Mouse (Mus musculus) neural tube, embryonic 14.5 days (tissue): ENCODE data around the gene 1700086D15Rik. TPM values are rescaled to one million over a fixed set of nuclear protein-coding genes. Genes with fewer than 3 reads are reported as not detected.
A peak's percentile ranks its signal among the peaks of the same experiment; 100 is the strongest.

Experiments
- ATAC-seq: fragments of 200-750 bp; cut with Nextera tagmentation; 2 replicates; pipeline ENCODE4 v1.8.0; 2017; ENCODE audit warnings: low read depth, mild to moderate bottlenecking, moderate TSS enrichment, moderate library complexity
- H3K27ac ChIP-seq: fragments of 300-500 bp; sonication (generic); 2 replicates; pipeline ENCODE4 v1.5.1; 2014; ENCODE audit warnings: low read depth, mild to moderate bottlenecking, control low read depth, low read length, moderate library complexity, mixed read lengths
- H3K27me3 ChIP-seq: fragments of 300-500 bp; sonication (generic); 2 replicates; pipeline ENCODE4 v1.6.1; 2014; ENCODE audit warnings: low read length; ENCODE audit not compliant: control insufficient read depth, insufficient read depth
- H3K36me3 ChIP-seq: fragments of 300-500 bp; sonication (generic); 2 replicates; pipeline ENCODE4 v1.6.1; 2014; ENCODE audit warnings: low read length, mixed read lengths; ENCODE audit not compliant: control insufficient read depth, insufficient read depth
- H3K4me1 ChIP-seq: fragments of 300-500 bp; sonication (generic); 2 replicates; pipeline ENCODE4 v1.6.1; 2014; ENCODE audit warnings: low read length; ENCODE audit not compliant: control insufficient read depth, insufficient read depth
- H3K4me2 ChIP-seq: fragments of 300-500 bp; sonication (generic); 2 replicates; pipeline ENCODE4 v1.6.1; 2014; ENCODE audit warnings: mild to moderate bottlenecking, low read depth, low read length, control low read depth
- H3K4me3 ChIP-seq: fragments of 300-500 bp; sonication (generic); 2 replicates; pipeline ENCODE4 v1.5.1; 2014; ENCODE audit warnings: low read depth, low read length, control low read depth, mixed read lengths
- H3K9ac ChIP-seq: fragments of 300-500 bp; sonication (generic); replicated peaks from 2 replicates; pipeline ENCODE4 v1.6.1; 2014; ENCODE audit warnings: low read depth, mild to moderate bottlenecking, control low read depth, low read length, mixed read lengths
- H3K9me3 ChIP-seq: fragments of 300-500 bp; sonication (generic); 2 replicates; pipeline ENCODE4 v1.6.1; 2016; ENCODE audit warnings: low read length; ENCODE audit not compliant: control insufficient read depth
- WGBS: fragments of 180-500 bp; shearing (Covaris S2); extraction: QIAGEN DNeasy Blood & Tissue Kit; methylation state at CpG from one replicate; pipeline ENCODE4 v1.1.7; 2014; 5-methylcytosine and 5-hydroxymethylcytosine counted together
- polyA plus RNA-seq: library from polyadenylated mRNA; unstranded; fragments of >200 nt; fragmentation: Nextera tagmentation; extraction: Ambion mirVana; gene quantifications from 2 replicates; pipeline ENCODE4 v1.2.1, GENCODE M21; 2014

Gene 1700086D15Rik
- polyA plus RNA-seq, 1 experiment from 2014 or later: 0.94 TPM

GRCm38 (mm10) chr11:65185114-65185513, 25.4 kb upstream of the 1700086D15Rik start:
- no peak for ATAC-seq
- no peaks in the 10 kb centered on the region for H3K4me1 ChIP-seq
- no peaks in the 10 kb centered on the region for H3K36me3 ChIP-seq
- no peak overlapping the region for H3K9ac ChIP-seq
- 97% methylated on average over 1 of the region's 1 CpGs for WGBS
- H3K27me3 ChIP-seq: no peaks in the 10 kb centered on the region
- H3K27ac ChIP-seq: no peak overlapping the region
- no peaks in the 10 kb centered on the region for H3K9me3 ChIP-seq
- no peak overlapping the region for H3K4me2 ChIP-seq
- no peak overlapping the region for H3K4me3 ChIP-seq

GRCm38 (mm10) chr11:65170121-65170750, 10.5 kb upstream of the 1700086D15Rik start:
- Histone ChIP-seq H3K4me2 (no peak overlapping the region), H3K27ac (no peak overlapping the region), H3K27me3 (no peaks in the 10 kb centered on the region), H3K9ac (no peak overlapping the region), H3K4me3 (no peak overlapping the region), H3K36me3 (no peaks in the 10 kb centered on the region), H3K4me1 (no peaks in the 10 kb centered on the region), H3K9me3 (no peaks in the 10 kb centered on the region)
- 84% methylated on average over 4 of the region's 4 CpGs for WGBS
- no peak for ATAC-seq

GRCm38 (mm10) chr11:65162767-65163120, 3.1 kb upstream of the 1700086D15Rik start, which contains the start of gene Arhgap44:
Gene Arhgap44 (minus strand): TSS chr11:65162961.
- Histone ChIP-seq H3K9me3 (no peaks in the 10 kb centered on the region), H3K36me3 (no peaks in the 10 kb centered on the region), H3K4me3 (peak within 1 kb of the TSS; percentile 90), H3K9ac (peak within 1 kb of the TSS; percentile 89), H3K4me2 (peak within 1 kb of the TSS; percentile 85), H3K27ac (peak within 1 kb of the TSS; percentile 72; the same call in 1 of the 2 replicates), H3K27me3 (no peaks in the 10 kb centered on the region; the same call in 1 of the 2 replicates), H3K4me1 (0 out of 2 replicates have a peak, but pooled peaks cover 8% of the 10 kb centered on the region)
- WGBS: under 1% methylated on average over 27 of the region's 27 CpGs
- peak; percentile 97 for ATAC-seq

- Histone ChIP-seq H3K27ac (peak overlapping the region; percentile 72; the same call in 1 of the 2 replicates), H3K36me3 (no peaks in the 10 kb centered on the region), H3K9ac (peak overlapping the region; percentile 89), H3K4me3 (peak overlapping the region; percentile 90), H3K4me2 (peak overlapping the region; percentile 85), H3K4me1 (0 out of 2 replicates have a peak, but pooled peaks cover 8% of the 10 kb centered on the region), H3K27me3 (no peaks in the 10 kb centered on the region; the same call in 1 of the 2 replicates), H3K9me3 (no peaks in the 10 kb centered on the region)
- WGBS: under 1% methylated on average over 49 of the region's 49 CpGs
- ATAC-seq: peak; percentile 89
These were observed 2.4 kb upstream of the 1700086D15Rik start for GRCm38 (mm10) chr11:65161881-65162766.

- Histone ChIP-seq H3K36me3 (no peaks in the 10 kb centered on the region), H3K27me3 (no peaks in the 10 kb centered on the region; the same call in 1 of the 2 replicates), H3K4me2 (peak overlapping the region; percentile 85), H3K27ac (no peak overlapping the region), H3K9ac (peak overlapping the region; percentile 89), H3K4me1 (0 out of 2 replicates have a peak, but pooled peaks cover 8% of the 10 kb centered on the region), H3K9me3 (no peaks in the 10 kb centered on the region), H3K4me3 (peak overlapping the region; percentile 90)
- no peak for ATAC-seq
- 55% methylated on average over 7 of the region's 7 CpGs for WGBS
These were observed 1.5 kb upstream of the 1700086D15Rik start for GRCm38 (mm10) chr11:65160991-65161880.

GRCm38 (mm10) chr11:65158658-65158990, 1.1 kb downstream of the 1700086D15Rik start:
- Histone ChIP-seq H3K9ac (no peak overlapping the region), H3K36me3 (no peaks in the 10 kb centered on the region), H3K27ac (no peak overlapping the region), H3K9me3 (no peaks in the 10 kb centered on the region), H3K27me3 (no peaks in the 10 kb centered on the region; the same call in 1 of the 2 replicates), H3K4me2 (no peak overlapping the region), H3K4me1 (0 out of 2 replicates have a peak, but pooled peaks cover 8% of the 10 kb centered on the region), H3K4me3 (no peak overlapping the region)
- WGBS: 93% methylated on average over 5 of the region's 5 CpGs
- no peak for ATAC-seq

- WGBS: 95% methylated on average over 20 of the region's 20 CpGs
These were observed 1.6 kb downstream of the 1700086D15Rik start for GRCm38 (mm10) chr11:65157966-65158657.

GRCm38 (mm10) chr11:65153006-65153405, 6.7 kb downstream of the 1700086D15Rik start:
- Histone ChIP-seq H3K27me3 (no peaks in the 10 kb centered on the region), H3K9me3 (no peaks in the 10 kb centered on the region), H3K36me3 (no peaks in the 10 kb centered on the region), H3K9ac (no peak overlapping the region), H3K4me2 (no peak overlapping the region), H3K4me3 (no peak overlapping the region), H3K4me1 (no peaks in the 10 kb centered on the region), H3K27ac (no peak overlapping the region)
- ATAC-seq: no peak
- WGBS: 83% methylated on average over 5 of the region's 5 CpGs

More at GRCm38 (mm10) chr11:65157966-65158657, 1.6 kb downstream of the 1700086D15Rik start:
- no peak overlapping the region for H3K9ac ChIP-seq
- no peaks in the 10 kb centered on the region for H3K36me3 ChIP-seq
- H3K9me3 ChIP-seq: no peaks in the 10 kb centered on the region
- no peaks in the 10 kb centered on the region; the same call in 1 of the 2 replicates for H3K27me3 ChIP-seq
- no peak overlapping the region for H3K27ac ChIP-seq
- H3K4me2 ChIP-seq: no peak overlapping the region
- 0 out of 2 replicates have a peak, but pooled peaks cover 8% of the 10 kb centered on the region for H3K4me1 ChIP-seq
- no peak overlapping the region for H3K4me3 ChIP-seq
- no peak for ATAC-seq
